Mouse (Mus musculus): ENCODE measurements around the gene Vps13d. TPM values are rescaled to one million over a fixed set of nuclear protein-coding genes. Genes with fewer than 3 reads are reported as not detected.

The Vps13d gene
- polyA plus RNA-seq, 1 experiment from 2014 or later, result 76.6 TPM

DNA sequence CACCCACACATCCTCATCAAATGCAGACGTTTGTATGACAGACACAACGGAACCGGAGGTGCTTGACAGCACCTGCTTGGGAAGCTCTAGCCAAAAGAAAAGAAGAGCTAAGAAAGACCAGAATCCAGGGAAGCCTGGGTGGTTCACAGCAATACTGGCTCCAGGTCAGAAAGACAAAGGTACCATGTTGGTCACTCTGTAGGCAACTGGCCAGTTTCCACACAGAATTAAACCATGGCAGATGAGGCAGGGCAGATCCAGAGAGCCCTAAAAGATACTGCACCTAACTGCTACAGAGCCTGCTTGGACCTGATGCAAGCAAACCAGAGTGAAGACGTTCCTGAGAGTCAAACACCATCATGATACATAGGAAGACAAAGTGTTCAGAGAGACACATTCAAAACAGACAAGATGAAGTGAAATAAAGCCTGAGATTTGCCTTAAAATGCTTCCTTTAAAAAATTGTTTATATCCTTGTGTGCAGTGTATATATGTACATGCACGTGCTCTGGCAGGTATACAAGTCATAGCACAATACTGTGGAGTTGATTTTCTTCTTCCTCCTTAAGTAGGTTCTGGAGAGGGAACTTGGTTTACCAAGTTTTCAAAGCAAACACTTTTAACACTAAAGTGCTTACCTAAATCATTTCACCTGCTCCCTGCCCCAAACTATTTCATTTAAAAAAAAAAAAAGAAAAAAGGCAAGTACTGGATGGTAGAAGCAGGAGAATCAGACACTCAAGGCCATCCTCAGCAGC, 44.3 kb downstream of the Vps13d start:
- peaks cover 81% of the 10 kb centered on the region for H3K36me3 ChIP-seq (ENCODE audit: inconsistent target)
- H3K27ac ChIP-seq, result no peak overlapping the region
- no peak overlapping the region for H3K4me3 ChIP-seq (ENCODE audit: inconsistent target)
- 90% methylated on average over 5 of the region's 5 CpGs for WGBS (ENCODE audit: missing documents)
- H3K79me2 ChIP-seq (ENCODE audit: inconsistent target), result peaks cover 33% of the 10 kb centered on the region; the same call in 1 of the 2 replicates

DNA sequence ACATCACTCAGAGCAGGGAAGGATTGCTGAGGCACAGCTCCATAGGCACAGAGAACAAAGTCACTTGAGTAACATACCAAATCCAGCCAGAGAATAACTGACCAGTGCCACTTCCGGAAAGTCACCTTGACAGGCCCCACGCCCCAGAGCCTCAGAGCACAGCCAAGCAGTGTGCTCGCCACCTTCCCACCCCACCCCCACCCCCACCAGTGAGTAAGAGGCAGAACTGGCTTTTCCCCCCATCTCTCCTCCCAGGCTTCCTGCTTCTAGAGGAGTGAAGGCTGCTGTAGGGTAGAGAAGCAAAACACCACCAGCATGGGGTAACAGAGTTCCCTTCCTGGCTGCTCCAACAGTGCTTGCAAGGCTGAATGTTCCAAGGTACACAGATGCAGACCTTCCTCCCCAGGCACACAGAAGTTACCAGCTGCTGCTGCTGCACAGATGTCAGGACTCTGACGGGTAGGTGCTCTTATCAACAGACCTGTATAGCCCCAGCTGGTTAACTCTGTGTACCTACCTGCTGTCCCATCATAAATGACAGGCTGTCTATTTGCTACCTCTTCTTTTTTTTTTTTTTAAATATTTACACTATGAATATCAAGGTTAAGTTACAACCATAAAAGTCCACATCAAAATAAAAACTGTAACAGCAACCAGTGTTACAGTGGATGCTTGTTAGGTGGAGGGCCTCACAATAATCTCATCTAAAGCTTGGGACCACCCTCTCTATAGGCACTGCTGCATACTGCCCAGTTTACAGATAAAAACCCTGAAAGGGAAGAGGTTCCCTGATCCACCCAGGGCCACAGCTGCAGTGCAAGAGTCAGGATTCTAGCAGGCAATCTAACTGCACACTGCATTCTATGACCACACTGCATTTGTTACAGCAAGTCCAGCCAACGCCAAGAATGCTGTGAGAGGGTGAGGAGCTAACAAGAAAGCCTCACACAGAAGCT, 47.5 kb downstream of the Vps13d start:
- Histone ChIP-seq H3K27ac (no peak overlapping the region), H3K4me3 (ENCODE audit: inconsistent target) (no peak overlapping the region), H3K36me3 (ENCODE audit: inconsistent target) (peaks cover 72% of the 10 kb centered on the region), H3K79me2 (ENCODE audit: inconsistent target) (peaks cover 39% of the 10 kb centered on the region; the same call in 1 of the 2 replicates)
- WGBS (ENCODE audit: missing documents), result 70% methylated on average over 5 of the region's 5 CpGs

DNA sequence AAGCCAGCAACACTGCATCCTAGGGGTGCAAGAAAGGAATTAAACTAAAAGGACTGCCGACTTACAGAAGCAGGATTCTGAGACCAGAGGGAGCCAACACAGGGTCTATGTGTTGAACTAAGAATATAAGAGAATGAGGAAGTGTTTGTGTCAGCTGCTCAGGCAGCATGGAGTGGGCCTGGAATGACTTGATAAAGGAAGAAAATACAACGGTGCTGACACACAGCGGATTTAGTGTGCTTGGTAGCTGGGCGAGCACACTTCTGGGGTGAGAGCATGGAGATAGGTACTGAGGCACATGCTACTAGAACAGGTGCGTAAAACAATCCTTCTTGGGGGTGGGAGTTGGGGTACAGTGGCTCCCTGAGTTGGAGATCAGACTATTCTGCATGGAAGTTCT, 51.3 kb downstream of the Vps13d start:
- peak overlapping the region; percentile 31; the same call in 1 of the 2 replicates for H3K27ac ChIP-seq
- peaks cover 69% of the 10 kb centered on the region for H3K36me3 ChIP-seq (ENCODE audit: inconsistent target)
- peaks cover 37% of the 10 kb centered on the region; the same call in 1 of the 2 replicates for H3K79me2 ChIP-seq (ENCODE audit: inconsistent target)
- no peak overlapping the region for H3K4me3 ChIP-seq (ENCODE audit: inconsistent target)
- WGBS (ENCODE audit: missing documents), result 60% methylated on average over 5 of the region's 5 CpGs

DNA sequence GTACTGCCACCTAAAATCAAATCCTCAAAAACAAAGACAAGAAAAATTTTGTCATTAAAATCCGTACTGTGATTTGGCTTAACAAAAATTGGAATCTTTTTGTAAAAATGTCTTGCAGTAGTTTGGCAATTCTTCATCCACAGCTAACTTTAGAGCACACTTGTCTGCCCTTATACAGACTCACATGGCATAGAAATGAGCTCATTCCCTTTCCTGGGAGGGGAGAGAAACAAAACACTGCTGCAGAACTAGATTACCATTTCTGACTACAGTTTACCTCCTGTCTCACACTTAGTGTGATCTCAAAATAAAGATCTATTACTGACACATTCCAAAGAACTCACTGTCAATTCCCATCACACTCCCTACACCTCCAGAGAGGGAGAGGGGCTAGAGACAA, 58.1 kb downstream of the Vps13d start:
- peaks cover 86% of the 10 kb centered on the region for H3K36me3 ChIP-seq (ENCODE audit: inconsistent target)

GRCm38 (mm10) chr4:145135473-145135872, 59.3 kb downstream of the Vps13d start:
- H3K27ac ChIP-seq, result no peak overlapping the region
- H3K36me3 ChIP-seq (ENCODE audit: inconsistent target), result peaks cover 84% of the 10 kb centered on the region
- no peaks in the 10 kb centered on the region for H3K79me2 ChIP-seq (ENCODE audit: inconsistent target)
- WGBS (ENCODE audit: missing documents), result 78% methylated on average over 4 of the region's 4 CpGs
- no peak overlapping the region for H3K4me3 ChIP-seq (ENCODE audit: inconsistent target)

More for the DNA sequence above, 58.1 kb downstream of the Vps13d start:
- H3K27ac ChIP-seq, result peak overlapping the region; percentile 52
- H3K79me2 ChIP-seq (ENCODE audit: inconsistent target), result no peaks in the 10 kb centered on the region
- 100% methylated on average over 1 of the region's 1 CpGs for WGBS (ENCODE audit: missing documents)
- H3K4me3 ChIP-seq (ENCODE audit: inconsistent target), result no peak overlapping the region

DNA sequence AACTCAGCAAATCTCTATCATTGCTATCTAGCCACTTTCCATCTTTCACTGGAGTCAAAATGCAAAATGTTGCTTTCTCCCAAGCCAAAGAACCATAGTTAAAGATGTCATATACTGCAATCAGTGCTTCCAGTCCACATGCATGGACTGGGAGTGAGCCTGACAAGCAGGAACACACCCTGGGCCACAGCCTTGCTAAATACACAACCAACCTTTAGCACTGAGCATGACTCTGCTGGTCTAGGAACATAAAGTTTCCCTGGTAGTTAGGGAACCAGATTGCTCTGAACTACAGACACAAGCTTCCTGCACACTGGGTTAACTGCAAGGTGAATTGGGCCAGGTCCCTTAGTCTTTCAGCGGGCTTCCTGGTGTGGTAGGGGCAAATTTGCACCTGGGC, 64.0 kb downstream of the Vps13d start:
- Histone ChIP-seq H3K4me3 (ENCODE audit: inconsistent target) (no peak overlapping the region), H3K79me2 (ENCODE audit: inconsistent target) (no peaks in the 10 kb centered on the region), H3K36me3 (ENCODE audit: inconsistent target) (peaks cover 83% of the 10 kb centered on the region), H3K27ac (no peak overlapping the region)
- 77% methylated on average over 1 of the region's 1 CpGs for WGBS (ENCODE audit: missing documents)

DNA sequence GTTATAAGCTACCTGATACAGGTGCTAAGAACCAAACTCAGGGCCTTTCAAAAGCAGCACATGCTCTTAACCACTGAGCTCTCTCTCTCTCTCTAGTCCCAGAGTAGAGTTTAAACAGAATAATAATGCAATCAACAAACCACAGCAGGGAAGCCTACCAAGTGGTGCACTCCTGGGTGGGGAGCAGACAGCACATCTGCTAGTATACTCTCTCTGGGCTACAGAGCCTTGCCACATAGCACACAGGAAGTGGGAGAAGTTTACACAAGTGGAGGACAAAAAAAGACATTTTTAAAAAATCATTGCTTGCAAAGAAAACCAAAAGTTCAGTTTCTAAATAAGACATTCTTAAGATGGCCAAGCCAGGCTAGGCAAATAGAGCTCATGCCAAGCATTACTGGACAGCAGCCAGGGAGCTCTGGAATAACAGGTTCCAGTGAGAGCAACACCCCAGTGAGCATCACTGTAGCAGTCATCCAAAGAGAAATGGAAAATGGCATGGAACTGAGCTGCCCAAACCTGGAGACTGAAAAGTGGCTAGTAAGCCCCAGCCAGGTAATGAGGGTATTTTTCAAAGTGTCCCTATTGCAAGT, 64.8 kb downstream of the Vps13d start:
- Histone ChIP-seq H3K79me2 (ENCODE audit: inconsistent target) (no peaks in the 10 kb centered on the region), H3K36me3 (ENCODE audit: inconsistent target) (peaks cover 83% of the 10 kb centered on the region), H3K4me3 (ENCODE audit: inconsistent target) (no peak overlapping the region), H3K27ac (no peak overlapping the region)

- H3K27ac ChIP-seq, result peak overlapping the region; percentile 22
- H3K79me2 ChIP-seq (ENCODE audit: inconsistent target), result no peaks in the 10 kb centered on the region
- H3K4me3 ChIP-seq (ENCODE audit: inconsistent target), result no peak overlapping the region
- WGBS (ENCODE audit: missing documents), result 96% methylated on average over 4 of the region's 4 CpGs
- peaks cover 78% of the 10 kb centered on the region for H3K36me3 ChIP-seq (ENCODE audit: inconsistent target)
Measured at GRCm38 (mm10) chr4:145125463-145126220, 69.2 kb downstream of the Vps13d start.

GRCm38 (mm10) chr4:145124419-145124818, 70.4 kb downstream of the Vps13d start:
- no peak overlapping the region for H3K27ac ChIP-seq
- 95% methylated on average over 4 of the region's 4 CpGs for WGBS (ENCODE audit: missing documents)
- H3K4me3 ChIP-seq (ENCODE audit: inconsistent target), result no peak overlapping the region
- peaks cover 80% of the 10 kb centered on the region for H3K36me3 ChIP-seq (ENCODE audit: inconsistent target)
- no peaks in the 10 kb centered on the region for H3K79me2 ChIP-seq (ENCODE audit: inconsistent target)

DNA sequence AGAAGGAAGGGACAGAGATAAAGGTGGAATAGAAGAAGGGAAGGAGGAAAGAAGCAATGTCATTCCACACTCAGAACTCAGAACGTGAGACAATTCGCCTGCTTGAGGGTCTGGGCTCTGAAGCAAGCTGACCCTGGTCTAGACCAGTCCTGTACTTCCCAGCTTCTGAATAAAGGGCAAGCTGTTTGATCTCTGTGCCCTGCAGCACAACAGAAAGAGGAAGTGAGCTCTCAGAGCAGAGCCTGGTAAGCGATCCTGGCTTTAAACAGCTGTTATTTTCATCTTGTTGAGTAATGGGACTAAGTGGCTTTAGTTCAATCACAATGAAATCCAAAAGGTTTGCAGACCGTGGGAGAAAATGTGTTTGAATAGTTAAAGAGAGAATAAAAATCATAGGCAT, 83.2 kb downstream of the Vps13d start:
- Histone ChIP-seq H3K36me3 (ENCODE audit: inconsistent target) (peaks cover 67% of the 10 kb centered on the region; the same call in 1 of the 2 replicates), H3K27ac (peak overlapping the region; percentile 65)
- 0% methylated on average over 4 of the region's 4 CpGs for WGBS (ENCODE audit: missing documents)

GRCm38 (mm10) chr4:145110736-145111135, 84.1 kb downstream of the Vps13d start:
- Histone ChIP-seq H3K4me3 (ENCODE audit: inconsistent target) (no peak overlapping the region), H3K36me3 (ENCODE audit: inconsistent target) (peaks cover 67% of the 10 kb centered on the region; the same call in 1 of the 2 replicates)
- 93% methylated on average over 6 of the region's 6 CpGs for WGBS (ENCODE audit: missing documents)

More for the DNA sequence above, 83.2 kb downstream of the Vps13d start:
- Histone ChIP-seq H3K4me3 (ENCODE audit: inconsistent target) (no peak overlapping the region), H3K79me2 (ENCODE audit: inconsistent target) (no peaks in the 10 kb centered on the region)

GRCm38 (mm10) chr4:145106796-145107195, 88.0 kb downstream of the Vps13d start:
- Histone ChIP-seq H3K79me2 (ENCODE audit: inconsistent target) (no peaks in the 10 kb centered on the region), H3K27ac (no peak overlapping the region), H3K36me3 (ENCODE audit: inconsistent target) (peaks cover 71% of the 10 kb centered on the region), H3K4me3 (ENCODE audit: inconsistent target) (no peak overlapping the region)
- WGBS (ENCODE audit: missing documents), result 98% methylated on average over 6 of the region's 6 CpGs

More at GRCm38 (mm10) chr4:145110736-145111135, 84.1 kb downstream of the Vps13d start:
- H3K79me2 ChIP-seq (ENCODE audit: inconsistent target), result no peaks in the 10 kb centered on the region
- H3K27ac ChIP-seq, result no peak overlapping the region

- H3K4me3 ChIP-seq (ENCODE audit: inconsistent target), result no peak overlapping the region
- no peaks in the 10 kb centered on the region for H3K79me2 ChIP-seq (ENCODE audit: inconsistent target)
- H3K27ac ChIP-seq, result no peak overlapping the region
- peaks cover 65% of the 10 kb centered on the region for H3K36me3 ChIP-seq (ENCODE audit: inconsistent target)
- WGBS (ENCODE audit: missing documents), result 86% methylated on average over 6 of the region's 6 CpGs
Measured at GRCm38 (mm10) chr4:145105319-145105718, 89.5 kb downstream of the Vps13d start.

DNA sequence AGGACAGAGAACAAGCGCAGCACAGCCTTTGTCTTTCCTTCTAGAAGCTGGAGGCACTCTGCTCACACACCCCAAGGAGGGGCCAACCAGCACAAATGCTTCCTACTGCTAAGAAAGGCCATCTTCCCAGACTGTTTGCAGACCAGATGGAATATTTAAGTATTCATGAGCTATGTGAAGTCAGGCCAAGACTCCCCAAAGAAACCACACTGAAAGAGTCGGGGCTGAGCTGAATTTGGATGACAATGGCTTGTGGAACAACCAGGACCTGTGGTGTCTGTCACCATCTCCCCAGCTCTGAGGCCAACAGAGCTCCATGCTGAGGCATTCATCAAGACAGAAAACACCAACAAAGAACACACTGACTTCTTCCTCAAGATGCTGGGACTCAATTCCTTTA, 89.9 kb downstream of the Vps13d start:
- H3K27ac ChIP-seq, result no peak overlapping the region
- no peak overlapping the region for H3K4me3 ChIP-seq (ENCODE audit: inconsistent target)
- WGBS (ENCODE audit: missing documents), result 92% methylated on average over 2 of the region's 2 CpGs
- H3K36me3 ChIP-seq (ENCODE audit: inconsistent target), result peaks cover 62% of the 10 kb centered on the region
- no peaks in the 10 kb centered on the region for H3K79me2 ChIP-seq (ENCODE audit: inconsistent target)
